Mouse (Mus musculus): Measurements from ENCODE around the gene Asic1. TPM values are rescaled to one million over a fixed set of nuclear protein-coding genes. Genes with fewer than 3 reads are reported as not detected.
"Not testable (repeated sequence)": the region's sequence is repeated elsewhere in the genome, so short reads cannot be mapped to it uniquely, and the experiment has no call there.

Asic1 gene
- polyA plus RNA-seq, 1 experiment from 2014 or later: 62.6 TPM

- no peak for ATAC-seq (ENCODE audit: low FRiP score, low read depth)
- peaks cover 20% of the 10 kb centered on the region; the same call in 1 of the 2 replicates for H3K4me1 ChIP-seq
Measured at GRCm38 (mm10) chr15:99690924-99691323, 20.8 kb downstream of the Asic1 start.

GRCm38 (mm10) chr15:99691976-99692375 lies 21.8 kb downstream of the Asic1 start:
- no peaks in the 10 kb centered on the region for H3K27me3 ChIP-seq (replicated peaks)
- ATAC-seq (ENCODE audit: low FRiP score, low read depth): peak; percentile 56; the same call in 1 of the 2 replicates
- H3K4me2 ChIP-seq (replicated peaks): peak overlapping the region; percentile 13; the same call in 1 of the 2 replicates
- H3K4me3 ChIP-seq: no peak overlapping the region
- H3K9ac ChIP-seq: no peak overlapping the region
- peaks cover 23% of the 10 kb centered on the region for H3K36me3 ChIP-seq
- 52% methylated on average over 9 of the region's 9 CpGs for WGBS
- H3K9me3 ChIP-seq: no peaks in the 10 kb centered on the region
- H3K27ac ChIP-seq: no peak overlapping the region
- H3K4me1 ChIP-seq: peaks cover 20% of the 10 kb centered on the region; the same call in 1 of the 2 replicates

More at GRCm38 (mm10) chr15:99690924-99691323, 20.8 kb downstream of the Asic1 start:
- no peak overlapping the region for H3K4me3 ChIP-seq
- no peak overlapping the region; the same call in 1 of the 2 replicates for H3K4me2 ChIP-seq (replicated peaks)
- no peak overlapping the region for H3K27ac ChIP-seq
- WGBS: 35% methylated on average over 4 of the region's 4 CpGs
- H3K36me3 ChIP-seq: peaks cover 17% of the 10 kb centered on the region
- no peaks in the 10 kb centered on the region for H3K27me3 ChIP-seq (replicated peaks)
- 0 out of 2 replicates have a peak overlapping the region, but pooled peaks have one; percentile 21 for H3K9ac ChIP-seq
- H3K9me3 ChIP-seq: no peaks in the 10 kb centered on the region

- no peaks in the 10 kb centered on the region for H3K9me3 ChIP-seq
- no peaks in the 10 kb centered on the region for H3K27me3 ChIP-seq (replicated peaks)
- H3K4me3 ChIP-seq: no peak overlapping the region
- no peak overlapping the region for H3K4me2 ChIP-seq (replicated peaks)
- peaks cover 11% of the 10 kb centered on the region; the same call in 1 of the 2 replicates for H3K4me1 ChIP-seq
- H3K27ac ChIP-seq: no peak overlapping the region
- ATAC-seq (ENCODE audit: low FRiP score, low read depth): no peak
- H3K9ac ChIP-seq: no peak overlapping the region
- peaks cover 41% of the 10 kb centered on the region for H3K36me3 ChIP-seq
- WGBS: 34% methylated on average over 2 of the region's 2 CpGs
Measured at GRCm38 (mm10) chr15:99697309-99697708, 27.1 kb downstream of the Asic1 start.

GRCm38 (mm10) chr15:99698533-99699085 lies 28.4 kb downstream of the Asic1 start:
- 42% methylated on average over 20 of the region's 20 CpGs for WGBS
- no peak overlapping the region for H3K4me3 ChIP-seq
- peak overlapping the region; percentile 22; the same call in 1 of the 2 replicates for H3K4me2 ChIP-seq (replicated peaks)
- H3K27me3 ChIP-seq (replicated peaks): no peaks in the 10 kb centered on the region
- peaks cover 33% of the 10 kb centered on the region for H3K36me3 ChIP-seq
- peaks cover 18% of the 10 kb centered on the region for H3K4me1 ChIP-seq
- H3K9ac ChIP-seq: no peak overlapping the region
- no peak for ATAC-seq (ENCODE audit: low FRiP score, low read depth)
- H3K27ac ChIP-seq: no peak overlapping the region
- H3K9me3 ChIP-seq: no peaks in the 10 kb centered on the region

GRCm38 (mm10) chr15:99699715-99700114 lies 29.5 kb downstream of the Asic1 start:
- no peak for ATAC-seq (ENCODE audit: low FRiP score, low read depth)
- no peak overlapping the region for H3K27ac ChIP-seq
- WGBS: 70% methylated on average over 10 of the region's 10 CpGs
- peaks cover 29% of the 10 kb centered on the region for H3K4me1 ChIP-seq
- H3K36me3 ChIP-seq: peaks cover 33% of the 10 kb centered on the region
- no peaks in the 10 kb centered on the region for H3K9me3 ChIP-seq
- H3K4me3 ChIP-seq: no peak overlapping the region
- no peak overlapping the region for H3K9ac ChIP-seq
- H3K27me3 ChIP-seq (replicated peaks): no peaks in the 10 kb centered on the region
- no peak overlapping the region for H3K4me2 ChIP-seq (replicated peaks)

- 88% methylated on average over 18 of the region's 18 CpGs for WGBS
- no peak overlapping the region for H3K27ac ChIP-seq
Measured at GRCm38 (mm10) chr15:99700219-99701106, 30.3 kb downstream of the Asic1 start.

GRCm38 (mm10) chr15:99701640-99701998 lies 31.5 kb downstream of the Asic1 start:
- H3K9me3 ChIP-seq; ATAC-seq (ENCODE audit: low FRiP score, low read depth); H3K27me3 ChIP-seq (replicated peaks); H3K9ac ChIP-seq: not testable (repeated sequence)
- WGBS: 50% methylated on average over 16 of the region's 16 CpGs
- H3K36me3 ChIP-seq: peaks cover 31% of the 10 kb centered on the region
- H3K4me1 ChIP-seq: peaks cover 38% of the 10 kb centered on the region
- H3K27ac ChIP-seq: peak overlapping the region; percentile 91; the same call in 1 of the 2 replicates
- peak overlapping the region; percentile 78 for H3K4me3 ChIP-seq
- peak overlapping the region; percentile 97 for H3K4me2 ChIP-seq (replicated peaks)

More at GRCm38 (mm10) chr15:99700219-99701106, 30.3 kb downstream of the Asic1 start:
- H3K4me2 ChIP-seq (replicated peaks): no peak overlapping the region
- H3K4me3 ChIP-seq: no peak overlapping the region
- H3K9me3 ChIP-seq: no peaks in the 10 kb centered on the region
- no peak for ATAC-seq (ENCODE audit: low FRiP score, low read depth)
- H3K36me3 ChIP-seq: peaks cover 33% of the 10 kb centered on the region
- H3K9ac ChIP-seq: no peak overlapping the region
- no peaks in the 10 kb centered on the region for H3K27me3 ChIP-seq (replicated peaks)
- H3K4me1 ChIP-seq: peaks cover 34% of the 10 kb centered on the region

- WGBS: under 1% methylated on average over 66 of the region's 71 CpGs
- Histone ChIP-seq H3K36me3 (peaks cover 31% of the 10 kb centered on the region), H3K9me3 (no peaks in the 10 kb centered on the region), H3K4me3 (peak within 1 kb of the TSS; percentile 78), H3K9ac (peak within 1 kb of the TSS; percentile 94), H3K4me2 (replicated peaks) (peak within 1 kb of the TSS; percentile 97), H3K27ac (peak within 1 kb of the TSS; percentile 91), H3K27me3 (replicated peaks) (no peaks in the 10 kb centered on the region), H3K4me1 (peaks cover 38% of the 10 kb centered on the region)
- ATAC-seq (ENCODE audit: low FRiP score, low read depth): peak; percentile 91
Measured at GRCm38 (mm10) chr15:99701999-99702900, 32.1 kb downstream of the Asic1 start, which contains the start of gene Smarcd1. Smarcd1 (plus strand) TSS chr15:99702129.

GRCm38 (mm10) chr15:99703104-99703503 lies 32.9 kb downstream of the Asic1 start:
- peaks cover 35% of the 10 kb centered on the region for H3K36me3 ChIP-seq
- 60% methylated on average over 9 of the region's 9 CpGs for WGBS
- peak overlapping the region; percentile 97 for H3K4me2 ChIP-seq (replicated peaks)
- H3K9me3 ChIP-seq: no peaks in the 10 kb centered on the region
- no peaks in the 10 kb centered on the region for H3K27me3 ChIP-seq (replicated peaks)
- peaks cover 38% of the 10 kb centered on the region for H3K4me1 ChIP-seq
- peak overlapping the region; percentile 91 for H3K27ac ChIP-seq
- H3K9ac ChIP-seq: peak overlapping the region; percentile 94
- ATAC-seq (ENCODE audit: low FRiP score, low read depth): no peak
- H3K4me3 ChIP-seq: peak overlapping the region; percentile 78

GRCm38 (mm10) chr15:99703676-99704040 lies 33.5 kb downstream of the Asic1 start:
- H3K4me3 ChIP-seq: peak overlapping the region; percentile 78; the same call in 1 of the 2 replicates
- H3K9ac ChIP-seq: peak overlapping the region; percentile 94
- H3K27me3 ChIP-seq (replicated peaks): no peaks in the 10 kb centered on the region
- peaks cover 38% of the 10 kb centered on the region for H3K4me1 ChIP-seq
- H3K27ac ChIP-seq: peak overlapping the region; percentile 91
- H3K4me2 ChIP-seq (replicated peaks): peak overlapping the region; percentile 97
- ATAC-seq (ENCODE audit: low FRiP score, low read depth): no peak
- peaks cover 40% of the 10 kb centered on the region for H3K36me3 ChIP-seq
- 63% methylated on average over 5 of the region's 5 CpGs for WGBS
- no peaks in the 10 kb centered on the region for H3K9me3 ChIP-seq

- peaks cover 40% of the 10 kb centered on the region for H3K36me3 ChIP-seq
- H3K9ac ChIP-seq: peak overlapping the region; percentile 94
- H3K4me2 ChIP-seq (replicated peaks): peak overlapping the region; percentile 97
- no peak for ATAC-seq (ENCODE audit: low FRiP score, low read depth)
- no peaks in the 10 kb centered on the region for H3K27me3 ChIP-seq (replicated peaks)
- WGBS: 26% methylated on average over 23 of the region's 23 CpGs
- H3K27ac ChIP-seq: peak overlapping the region; percentile 91
- no peaks in the 10 kb centered on the region for H3K9me3 ChIP-seq
- H3K4me1 ChIP-seq: peaks cover 38% of the 10 kb centered on the region
- peak overlapping the region; percentile 78 for H3K4me3 ChIP-seq
Measured at GRCm38 (mm10) chr15:99704041-99704681, 34.0 kb downstream of the Asic1 start.
